Mouse (Mus musculus) mouse trophoblast stem cell (cell line): ENCODE data around the gene Rgs8.

Experiments used
- in situ Hi-C, 2 experiments: fragments of 300-500 bp; cut with MseI, MboI; formaldehyde crosslinking; loops; 2 replicates in 1 of 2; 3 replicates in 1 of 2; pipeline ENCODE4 v1.15.1; 2025

Rgs8 gene

GRCm38 (mm10) chr1:153652938-153653623, at the start of gene Rgs8:
Rgs8 (plus strand) TSS chr1:153653025.
- in situ Hi-C loops: no loop called here

GRCm38 (mm10) chr1:153617340-153617830, 35.4 kb upstream of the Rgs8 start:
- in situ Hi-C loops: no loop called here

GRCm38 (mm10) chr1:153623036-153623435, 29.8 kb upstream of the Rgs8 start:
- in situ Hi-C loops: no loop called here

GRCm38 (mm10) chr1:153632686-153633085, 20.1 kb upstream of the Rgs8 start:
- in situ Hi-C loops: no loop called here

- in situ Hi-C loops: no loop called here
Measured at GRCm38 (mm10) chr1:153635056-153635455, 17.8 kb upstream of the Rgs8 start.

- in situ Hi-C loops: no loop called here
Measured at GRCm38 (mm10) chr1:153635521-153635920, 17.3 kb upstream of the Rgs8 start.

- in situ Hi-C loops: no loop called here
Measured at GRCm38 (mm10) chr1:153636821-153637220, 16.0 kb upstream of the Rgs8 start.

GRCm38 (mm10) chr1:153641492-153641939, 11.3 kb upstream of the Rgs8 start:
- in situ Hi-C loops: no loop called here

- in situ Hi-C loops: no loop called here
Measured at GRCm38 (mm10) chr1:153641940-153642501, 10.8 kb upstream of the Rgs8 start.

- in situ Hi-C loops: no loop called here
Measured at GRCm38 (mm10) chr1:153653674-153654073, 849 bp downstream of the Rgs8 start.

GRCm38 (mm10) chr1:153659666-153660065, 6.8 kb downstream of the Rgs8 start:
- in situ Hi-C loops: no loop called here

GRCm38 (mm10) chr1:153660982-153661688, 8.3 kb downstream of the Rgs8 start:
- in situ Hi-C loops: no loop called here

GRCm38 (mm10) chr1:153661689-153662002, 8.8 kb downstream of the Rgs8 start:
- in situ Hi-C loops: no loop called here

- in situ Hi-C loops: no loop called here
Measured at GRCm38 (mm10) chr1:153662362-153662761, 9.5 kb downstream of the Rgs8 start.

- in situ Hi-C loops: no loop called here
Measured at GRCm38 (mm10) chr1:153665066-153665715, 12.4 kb downstream of the Rgs8 start.

GRCm38 (mm10) chr1:153666236-153666635, 13.4 kb downstream of the Rgs8 start:
- in situ Hi-C loops: no loop called here

GRCm38 (mm10) chr1:153667244-153667727, 14.5 kb downstream of the Rgs8 start:
- in situ Hi-C loops: no loop called here

GRCm38 (mm10) chr1:153667781-153668180, 15.0 kb downstream of the Rgs8 start:
- in situ Hi-C loops: no loop called here

- in situ Hi-C loops: no loop called here
Measured at GRCm38 (mm10) chr1:153669086-153669485, 16.3 kb downstream of the Rgs8 start.

- in situ Hi-C loops: no loop called here
Measured at GRCm38 (mm10) chr1:153669728-153670127, 16.9 kb downstream of the Rgs8 start.

GRCm38 (mm10) chr1:153671352-153671751, 18.5 kb downstream of the Rgs8 start:
- in situ Hi-C loops: no loop called here

- in situ Hi-C loops: no loop called here
Measured at GRCm38 (mm10) chr1:153672698-153673097, 19.9 kb downstream of the Rgs8 start.
